Mouse (Mus musculus) kidney, adult 2 months (tissue): ENCODE results near the gene Insrr.

ENCODE experiments used
- CTCF ChIP-seq: fragments of 200-500 bp; conservative IDR thresholded peaks from 2 replicates; pipeline ENCODE4 v1.5.1; 2011; ENCODE audit warnings: low read depth, mild to moderate bottlenecking, control low read depth, low read length, moderate library complexity, mixed read lengths; ENCODE audit not compliant: insufficient read depth, insufficient read length
- POLR2A ChIP-seq: fragments of 200-500 bp; IDR thresholded peaks from one replicate; pipeline ENCODE4 v1.6.1; 2011; ENCODE audit warnings: low read depth, low read length, control low read depth

DNA sequence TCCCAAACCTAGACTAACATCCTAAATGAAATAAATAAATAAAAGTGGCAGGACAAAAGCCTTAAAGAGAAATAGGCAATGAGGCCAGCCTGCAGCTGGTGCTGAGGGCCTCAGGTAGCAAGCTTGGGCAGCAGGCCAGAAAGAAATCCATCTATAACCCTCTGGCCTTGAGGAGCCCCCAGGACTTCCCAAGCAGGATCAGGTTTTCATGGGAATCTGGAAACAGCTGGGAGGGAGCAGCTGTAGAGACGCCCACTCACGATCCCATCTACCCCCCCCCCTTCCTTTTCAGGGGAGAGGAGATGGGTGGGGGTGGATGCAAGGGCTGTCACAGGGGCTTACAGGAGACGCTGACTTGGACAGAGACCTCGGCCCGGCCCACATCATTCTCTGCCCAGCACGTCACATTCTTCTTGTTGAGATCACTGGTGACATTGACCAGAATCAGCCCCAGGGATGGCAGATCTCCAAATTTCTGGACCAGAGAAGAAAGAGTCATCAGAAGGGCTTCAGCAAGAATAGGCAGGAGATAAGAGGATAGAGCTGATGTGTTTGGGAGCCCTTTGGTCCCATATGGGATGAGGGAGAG, 11.0 kb upstream of the Insrr start:
- TF ChIP-seq CTCF (no peak), POLR2A (no peak)
